Mouse (Mus musculus) small intestine, adult 2 months (tissue): ENCODE results near the gene Lix1l.
A peak's percentile ranks its signal among the peaks of the same experiment; 100 is the strongest.

Source experiments
- CTCF ChIP-seq: fragments of 200-500 bp; IDR thresholded peaks from 2 replicates; pipeline ENCODE4 v1.5.1; 2012; ENCODE audit warnings: low read depth, mild to moderate bottlenecking, control low read depth, inconsistent platforms, low read length, moderate library complexity, mixed read lengths; ENCODE audit not compliant: insufficient replicate concordance, insufficient read length; ENCODE audit errors: extremely low read depth
- POLR2A ChIP-seq: fragments of 200-500 bp; IDR thresholded peaks from 2 replicates; pipeline ENCODE4 v1.6.1; 2012; ENCODE audit warnings: low read depth, mild to moderate bottlenecking, control low read depth, inconsistent platforms, low read length, moderate library complexity

DNA sequence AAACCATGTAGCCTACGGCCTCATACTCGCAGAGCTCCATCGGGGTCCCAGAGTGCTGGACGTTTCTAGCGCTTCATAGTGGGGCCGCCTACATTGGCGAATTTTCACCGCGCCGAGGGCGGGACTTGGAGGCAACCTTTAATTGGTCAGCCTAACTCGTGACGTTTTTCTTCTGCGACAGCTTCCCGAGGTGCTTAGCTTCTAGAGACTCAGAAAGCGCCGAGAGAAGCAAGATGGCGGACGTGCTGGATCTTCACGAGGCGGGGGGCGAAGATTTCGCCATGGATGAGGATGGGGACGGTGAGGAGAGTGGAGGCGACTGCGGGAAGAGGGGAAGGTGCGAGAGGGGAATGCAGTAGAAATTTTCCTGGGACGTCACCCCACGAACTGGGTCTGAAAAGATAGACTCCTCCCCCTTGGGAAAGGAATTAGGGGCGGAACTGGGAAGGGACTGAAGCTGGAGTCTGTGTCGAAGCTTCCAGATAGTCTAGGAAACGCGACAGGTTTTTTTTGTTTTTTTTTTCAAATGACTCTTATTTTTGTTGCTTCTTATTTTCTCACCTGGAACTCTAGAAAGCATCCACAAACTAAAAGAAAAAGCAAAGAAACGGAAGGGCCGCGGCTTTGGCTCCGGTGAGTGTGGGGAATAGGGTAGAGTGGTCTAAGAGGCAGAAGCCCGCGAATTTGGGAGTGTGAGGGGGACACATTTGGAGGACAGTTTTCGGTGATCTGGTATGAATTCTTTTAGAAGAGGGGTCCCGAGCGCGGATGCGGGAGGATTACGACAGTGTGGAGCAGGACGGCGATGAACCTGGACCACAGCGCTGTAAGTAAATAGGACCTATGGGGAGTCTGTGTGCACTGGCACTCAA lies 29.0 kb downstream of the Lix1l start, which contains the start of gene Rbm8a:
- peak; percentile 80 for TF ChIP-seq POLR2A
- TF ChIP-seq CTCF = no peak
